Mouse (Mus musculus): Measurements from ENCODE around the gene Vmn2r87. TPM values are rescaled to one million over a fixed set of nuclear protein-coding genes. Genes with fewer than 3 reads are reported as not detected.
"Not testable (repeated sequence)": the region's sequence is repeated elsewhere in the genome, so short reads cannot be mapped to it uniquely, and the experiment has no call there.

Vmn2r87 gene
- polyA plus RNA-seq, 1 experiment from 2014 or later, result 0.13 TPM

- not testable (repeated sequence) for H3K4me3 ChIP-seq (ENCODE audit: low read depth, low read length); H3K27me3 ChIP-seq (ENCODE audit: control insufficient read depth, insufficient read depth, low read depth, low read length)
Observed at GRCm38 (mm10) chr10:130429603-130430002, 67.6 kb downstream of the Vmn2r87 start, which contains the start of gene Vmn2r85. Vmn2r85 (minus strand) TSS chr10:130429703.

GRCm38 (mm10) chr10:130422368-130422767, 74.8 kb downstream of the Vmn2r87 start:
- not testable (repeated sequence) for H3K27me3 ChIP-seq (ENCODE audit: control insufficient read depth, insufficient read depth, low read depth, low read length); H3K36me3 ChIP-seq (ENCODE audit: control insufficient read depth, insufficient read depth, low read length); H3K4me2 ChIP-seq (ENCODE audit: low read length); ATAC-seq; H3K4me3 ChIP-seq (ENCODE audit: low read depth, low read length); H3K9ac ChIP-seq (ENCODE audit: low read depth, low read length); H3K27ac ChIP-seq (ENCODE audit: low read length); H3K4me1 ChIP-seq (ENCODE audit: control insufficient read depth, insufficient read depth, low read length); H3K9me3 ChIP-seq (replicated peaks; ENCODE audit: control insufficient read depth, low read length, poor library complexity, severe bottlenecking)
- WGBS, result 88% methylated on average over 2 of the region's 2 CpGs

More at GRCm38 (mm10) chr10:130429603-130430002, 67.6 kb downstream of the Vmn2r87 start, which contains the start of gene Vmn2r85:
- H3K36me3 ChIP-seq (ENCODE audit: control insufficient read depth, insufficient read depth, low read length); ATAC-seq; H3K27ac ChIP-seq (ENCODE audit: low read length); H3K9ac ChIP-seq (ENCODE audit: low read depth, low read length); H3K4me1 ChIP-seq (ENCODE audit: control insufficient read depth, insufficient read depth, low read length); H3K9me3 ChIP-seq (replicated peaks; ENCODE audit: control insufficient read depth, low read length, poor library complexity, severe bottlenecking); H3K4me2 ChIP-seq (ENCODE audit: low read length): not testable (repeated sequence)

Other genes with a start within 250 kb of the Vmn2r87 start
- 1.9 and 2.8 TPM in 2 replicates for gene Neurod4, start 217.2 kb downstream of the Vmn2r87 start, polyA plus RNA-seq (2015; fragmentation: Nextera tagmentation; extraction: Ambion mirVana)
- gene Tespa1, start 174.5 kb downstream of the Vmn2r87 start, polyA plus RNA-seq (2015; fragmentation: Nextera tagmentation; extraction: Ambion mirVana), result not detected in 2 replicates
- 0.03 and 0.05 TPM in 2 replicates for gene Vmn2r84, start 103.1 kb downstream of the Vmn2r87 start, polyA plus RNA-seq (2015; fragmentation: Nextera tagmentation; extraction: Ambion mirVana)
- gene Vmn2r85, start 67.7 kb downstream of the Vmn2r87 start, polyA plus RNA-seq (2015; fragmentation: Nextera tagmentation; extraction: Ambion mirVana), result not detected in 2 replicates
- 0.05 and 0.11 TPM in 2 replicates for gene Vmn2r86, start 41.3 kb downstream of the Vmn2r87 start, polyA plus RNA-seq (2015; fragmentation: Nextera tagmentation; extraction: Ambion mirVana)